Mouse (Mus musculus): Measurements from ENCODE around the gene Med12l. TPM values are rescaled to one million over a fixed set of nuclear protein-coding genes. Genes with fewer than 3 reads are reported as not detected.

The Med12l gene
- polyA plus RNA-seq, 1 experiment from 2014 or later: 5.1 TPM

DNA sequence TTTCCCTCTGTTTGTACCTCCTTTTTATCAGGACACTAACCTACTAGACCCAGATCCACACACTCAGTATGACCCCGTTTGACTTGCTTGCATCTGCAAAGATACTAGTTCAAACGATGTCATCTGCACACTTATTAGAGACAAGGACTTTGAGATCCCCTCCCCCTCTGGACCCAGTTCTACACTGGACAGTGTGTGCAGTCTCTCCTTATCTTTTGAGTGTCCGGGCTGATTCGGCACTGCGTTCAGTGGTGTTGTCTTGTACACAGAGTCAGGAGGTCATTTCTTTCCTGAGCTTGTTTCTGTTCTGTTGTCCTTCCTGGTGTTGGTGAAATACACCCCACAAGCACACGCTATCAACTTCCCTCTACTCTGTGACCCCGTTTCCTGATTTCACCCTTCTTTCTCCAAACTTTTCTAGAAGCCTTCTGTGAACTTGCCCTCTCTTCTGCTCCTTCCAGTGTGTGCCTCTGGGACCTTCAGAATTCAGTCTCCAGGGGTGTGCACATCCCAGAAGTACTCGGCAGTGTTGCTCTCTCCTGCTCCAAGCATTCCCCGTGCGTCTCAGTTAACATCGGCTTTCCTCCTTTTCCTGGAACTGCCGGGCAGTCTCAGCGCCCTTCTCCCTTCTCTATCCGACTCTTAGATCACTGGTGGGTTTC, 19.0 kb downstream of the Med12l start:
- H3K27ac ChIP-seq (ENCODE audit: poor library complexity, severe bottlenecking): 0 out of 2 replicates have a peak overlapping the region, but pooled peaks have one; percentile 15
- H3K27me3 ChIP-seq (replicated peaks): no peaks in the 10 kb centered on the region
- no peaks in the 10 kb centered on the region for H3K9me3 ChIP-seq (replicated peaks)
- H3K4me3 ChIP-seq: no peak overlapping the region
- no peaks in the 10 kb centered on the region for H3K36me3 ChIP-seq
- WGBS: 13% methylated on average over 14 of the region's 14 CpGs
- H3K4me1 ChIP-seq (replicated peaks): peaks cover 54% of the 10 kb centered on the region
- H3K4me2 ChIP-seq: peak overlapping the region; percentile 45
- H3K9ac ChIP-seq: peak overlapping the region; percentile 40; the same call in 1 of the 2 replicates
- ATAC-seq (ENCODE audit: insufficient number of reproducible peaks, low FRiP score): peak; percentile 53; the same call in 1 of the 2 replicates

DNA sequence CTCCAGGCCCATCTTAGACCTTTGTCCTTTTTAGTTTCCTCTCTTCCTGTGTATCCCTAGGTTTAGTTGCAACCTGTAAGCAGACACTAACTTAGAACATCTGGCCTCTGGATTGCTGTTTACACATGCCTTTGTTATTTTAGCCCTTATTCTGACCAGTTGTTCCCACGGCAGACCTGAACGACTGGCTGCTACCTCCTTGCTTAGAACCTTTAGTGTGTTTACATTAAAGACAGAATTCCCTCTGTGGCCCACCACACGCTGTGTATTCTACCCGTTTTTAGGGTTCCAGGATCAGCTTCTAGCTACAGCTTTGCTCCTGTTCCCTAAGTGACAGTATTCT, 19.5 kb downstream of the Med12l start:
- no peak overlapping the region for H3K27ac ChIP-seq (ENCODE audit: poor library complexity, severe bottlenecking)
- ATAC-seq (ENCODE audit: insufficient number of reproducible peaks, low FRiP score): no peak
- H3K9ac ChIP-seq: peak overlapping the region; percentile 40; the same call in 1 of the 2 replicates
- no peaks in the 10 kb centered on the region for H3K27me3 ChIP-seq (replicated peaks)
- no peaks in the 10 kb centered on the region for H3K9me3 ChIP-seq (replicated peaks)
- H3K4me3 ChIP-seq: no peak overlapping the region
- H3K36me3 ChIP-seq: no peaks in the 10 kb centered on the region
- H3K4me2 ChIP-seq: peak overlapping the region; percentile 45
- H3K4me1 ChIP-seq (replicated peaks): peaks cover 52% of the 10 kb centered on the region
- WGBS: 37% methylated on average over 4 of the region's 4 CpGs

DNA sequence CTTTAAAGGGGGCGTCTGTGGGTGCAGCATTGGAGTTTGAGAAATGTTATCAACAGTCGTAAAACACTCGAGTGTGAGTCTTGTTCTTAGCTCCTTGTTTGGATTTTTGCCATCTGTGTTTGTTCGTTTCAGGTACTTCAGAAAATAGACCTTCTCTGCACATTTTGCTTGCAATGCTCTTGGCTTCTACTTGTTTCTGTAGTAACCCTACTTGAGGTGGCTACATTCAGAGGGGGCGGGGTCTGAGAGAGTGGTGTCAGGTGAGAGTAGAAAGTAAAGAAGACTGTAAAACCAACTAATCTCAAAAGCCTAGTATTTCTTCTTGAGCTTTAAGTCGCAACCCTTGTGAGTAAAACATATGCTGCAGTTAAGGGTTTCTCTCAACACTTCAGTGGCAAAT, 23.1 kb downstream of the Med12l start:
- Histone ChIP-seq H3K4me3 (no peak overlapping the region), H3K36me3 (no peaks in the 10 kb centered on the region), H3K9me3 (replicated peaks) (no peaks in the 10 kb centered on the region), H3K27me3 (replicated peaks) (no peaks in the 10 kb centered on the region), H3K27ac (ENCODE audit: poor library complexity, severe bottlenecking) (no peak overlapping the region), H3K4me1 (replicated peaks) (peaks cover 43% of the 10 kb centered on the region), H3K9ac (no peak overlapping the region), H3K4me2 (peak overlapping the region; percentile 33)
- ATAC-seq (ENCODE audit: insufficient number of reproducible peaks, low FRiP score): no peak
- WGBS: 47% methylated on average over 6 of the region's 6 CpGs

DNA sequence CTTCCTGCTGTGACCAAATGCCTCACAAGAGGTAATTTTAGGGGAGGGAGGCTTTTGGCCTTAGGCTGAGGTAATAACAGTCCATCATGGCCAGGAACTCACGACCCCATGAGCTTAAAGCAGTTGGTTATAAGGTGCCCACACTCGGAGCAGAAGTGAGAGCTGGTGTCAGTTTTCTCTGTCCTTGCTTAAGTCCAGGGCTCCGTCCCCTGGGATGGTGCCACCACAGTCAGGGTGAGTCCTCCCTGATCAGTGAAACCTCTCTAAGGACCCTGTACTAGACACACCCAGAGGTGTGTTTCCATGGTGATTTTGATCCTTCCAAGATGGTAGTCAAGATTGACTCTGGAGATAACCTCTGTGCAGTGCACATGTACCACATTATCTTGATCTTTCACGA, 25.4 kb downstream of the Med12l start:
- no peaks in the 10 kb centered on the region for H3K27me3 ChIP-seq (replicated peaks)
- no peak overlapping the region for H3K27ac ChIP-seq (ENCODE audit: poor library complexity, severe bottlenecking)
- no peaks in the 10 kb centered on the region for H3K36me3 ChIP-seq
- 58% methylated on average over 4 of the region's 4 CpGs for WGBS
- no peaks in the 10 kb centered on the region for H3K9me3 ChIP-seq (replicated peaks)
- peaks cover 24% of the 10 kb centered on the region for H3K4me1 ChIP-seq (replicated peaks)
- H3K4me3 ChIP-seq: no peak overlapping the region
- no peak for ATAC-seq (ENCODE audit: insufficient number of reproducible peaks, low FRiP score)
- no peak overlapping the region for H3K9ac ChIP-seq
- H3K4me2 ChIP-seq: no peak overlapping the region

DNA sequence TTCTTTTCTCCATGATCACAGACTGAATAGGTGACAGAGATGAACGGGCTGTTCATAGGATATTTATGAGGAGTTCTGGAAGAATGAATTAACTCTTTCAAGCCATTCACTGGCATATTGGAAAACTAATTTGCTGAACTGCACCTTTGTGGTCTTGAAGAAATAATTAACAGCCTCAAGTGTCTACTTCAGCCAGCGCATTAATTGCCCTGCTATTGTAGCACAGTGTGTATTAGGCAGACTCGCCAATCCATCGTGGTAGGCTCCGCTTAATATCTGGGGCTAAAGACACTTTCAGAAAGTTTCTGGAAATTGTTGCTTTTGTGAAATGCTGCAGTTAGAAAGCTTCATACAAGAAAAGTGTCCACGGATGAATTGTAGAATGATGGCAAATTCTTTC, 35.9 kb downstream of the Med12l start:
- Histone ChIP-seq H3K27me3 (replicated peaks) (no peaks in the 10 kb centered on the region), H3K36me3 (peaks cover 3% of the 10 kb centered on the region; the same call in 1 of the 2 replicates), H3K4me2 (no peak overlapping the region), H3K9ac (no peak overlapping the region), H3K9me3 (replicated peaks) (no peaks in the 10 kb centered on the region), H3K4me1 (replicated peaks) (no peaks in the 10 kb centered on the region), H3K27ac (ENCODE audit: poor library complexity, severe bottlenecking) (no peak overlapping the region), H3K4me3 (no peak overlapping the region)
- no peak for ATAC-seq (ENCODE audit: insufficient number of reproducible peaks, low FRiP score)
- 84% methylated on average over 6 of the region's 6 CpGs for WGBS

DNA sequence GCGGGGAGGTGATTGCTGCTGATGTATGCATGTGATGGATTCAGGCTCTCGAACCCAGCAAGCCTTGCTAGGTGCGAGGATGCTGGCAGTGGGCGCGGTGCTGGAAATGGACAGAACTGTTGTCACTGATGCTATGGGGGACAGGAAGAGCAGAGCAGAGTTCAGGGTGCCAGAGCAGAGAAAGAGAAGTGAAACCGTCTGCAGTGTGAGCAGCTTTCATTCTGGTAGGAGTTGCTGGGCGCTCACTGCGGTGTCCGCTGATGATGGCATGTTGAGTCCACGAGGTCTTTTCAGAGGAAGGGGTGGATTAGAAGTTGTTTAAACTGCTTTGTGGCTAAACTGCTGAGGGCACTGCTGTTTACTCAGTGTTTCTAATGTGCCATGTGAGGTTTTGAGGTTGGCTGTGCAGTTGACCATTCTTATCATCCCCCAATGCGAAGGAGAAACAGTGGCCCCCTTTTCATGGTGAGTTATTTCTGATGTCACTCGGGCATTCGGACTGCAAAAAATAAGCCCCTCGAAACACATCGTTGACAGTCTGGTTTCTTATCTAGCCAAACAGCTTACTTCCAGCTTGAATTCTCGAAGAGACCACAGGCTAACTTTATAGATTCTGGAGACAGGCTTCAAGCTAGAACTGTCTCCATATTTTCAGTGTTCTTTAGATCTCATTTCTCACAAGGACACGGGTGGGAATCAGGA, 49.4 kb downstream of the Med12l start:
- Histone ChIP-seq H3K4me2 (no peak overlapping the region), H3K4me3 (no peak overlapping the region), H3K9me3 (replicated peaks) (no peaks in the 10 kb centered on the region), H3K4me1 (replicated peaks) (peaks cover 21% of the 10 kb centered on the region), H3K27ac (ENCODE audit: poor library complexity, severe bottlenecking) (no peak overlapping the region), H3K9ac (no peak overlapping the region), H3K36me3 (0 out of 2 replicates have a peak, but pooled peaks cover 2% of the 10 kb centered on the region), H3K27me3 (replicated peaks) (no peaks in the 10 kb centered on the region)
- 51% methylated on average over 17 of the region's 17 CpGs for WGBS
- no peak for ATAC-seq (ENCODE audit: insufficient number of reproducible peaks, low FRiP score)

DNA sequence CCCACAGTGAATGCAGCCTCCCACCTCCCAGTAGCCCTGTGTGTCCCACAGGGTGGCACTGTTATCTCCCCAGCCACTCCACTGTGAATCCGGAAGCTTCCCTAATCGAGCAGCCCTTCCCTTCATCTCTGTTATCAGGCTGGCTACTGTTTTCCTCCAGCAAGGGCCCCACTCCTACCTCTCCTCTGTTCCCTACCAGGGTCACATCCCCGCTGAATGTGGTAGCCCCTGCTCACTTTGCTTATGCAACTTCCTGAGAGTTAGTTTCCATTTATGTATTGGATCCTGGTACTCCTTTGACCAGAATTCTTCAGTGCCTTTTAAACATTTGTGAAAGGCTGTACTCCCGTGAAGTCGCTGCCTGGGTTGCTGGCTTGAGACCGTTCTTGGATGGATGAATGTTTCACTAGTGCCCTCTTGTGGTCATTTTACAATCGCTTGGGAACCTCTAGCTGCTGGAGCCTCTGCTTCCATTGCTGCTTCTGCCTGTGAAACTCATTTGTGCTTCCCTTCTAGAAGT, 53.5 kb downstream of the Med12l start:
- WGBS: 1% methylated on average over 7 of the region's 7 CpGs
- peak overlapping the region; percentile 48; the same call in 1 of the 2 replicates for H3K9ac ChIP-seq
- peak overlapping the region; percentile 68 for H3K4me2 ChIP-seq
- ATAC-seq (ENCODE audit: insufficient number of reproducible peaks, low FRiP score): peak; percentile 76; the same call in 1 of the 2 replicates
- H3K36me3 ChIP-seq: 0 out of 2 replicates have a peak, but pooled peaks cover 4% of the 10 kb centered on the region
- H3K9me3 ChIP-seq (replicated peaks): no peaks in the 10 kb centered on the region
- H3K27ac ChIP-seq (ENCODE audit: poor library complexity, severe bottlenecking): peak overlapping the region; percentile 61
- H3K4me3 ChIP-seq: peak overlapping the region; percentile 38
- no peaks in the 10 kb centered on the region for H3K27me3 ChIP-seq (replicated peaks)
- H3K4me1 ChIP-seq (replicated peaks): peaks cover 21% of the 10 kb centered on the region

DNA sequence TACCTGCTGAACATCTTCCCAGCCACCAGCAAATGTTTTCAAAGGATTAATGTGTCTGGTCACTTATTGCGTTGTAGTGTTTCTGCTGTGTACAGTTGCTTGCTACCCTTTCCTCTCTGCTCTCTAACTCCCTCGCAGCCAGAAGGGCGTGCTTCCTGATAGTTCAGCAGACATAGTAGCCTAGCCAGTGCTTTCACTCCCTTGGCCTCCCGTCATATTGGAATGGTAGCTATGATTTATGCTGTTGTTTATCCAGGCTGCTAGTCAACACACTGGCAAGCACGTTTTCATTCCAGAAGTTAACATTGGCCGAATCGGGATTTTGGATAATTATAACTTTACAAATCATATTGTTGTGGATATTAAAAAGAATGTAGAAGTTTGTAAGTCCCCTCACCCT, 54.5 kb downstream of the Med12l start:
- Histone ChIP-seq H3K36me3 (0 out of 2 replicates have a peak, but pooled peaks cover 4% of the 10 kb centered on the region), H3K9me3 (replicated peaks) (no peaks in the 10 kb centered on the region), H3K4me1 (replicated peaks) (peaks cover 15% of the 10 kb centered on the region), H3K4me2 (no peak overlapping the region), H3K9ac (no peak overlapping the region), H3K4me3 (no peak overlapping the region), H3K27ac (ENCODE audit: poor library complexity, severe bottlenecking) (no peak overlapping the region), H3K27me3 (replicated peaks) (no peaks in the 10 kb centered on the region)
- 79% methylated on average over 7 of the region's 7 CpGs for WGBS
- no peak for ATAC-seq (ENCODE audit: insufficient number of reproducible peaks, low FRiP score)

DNA sequence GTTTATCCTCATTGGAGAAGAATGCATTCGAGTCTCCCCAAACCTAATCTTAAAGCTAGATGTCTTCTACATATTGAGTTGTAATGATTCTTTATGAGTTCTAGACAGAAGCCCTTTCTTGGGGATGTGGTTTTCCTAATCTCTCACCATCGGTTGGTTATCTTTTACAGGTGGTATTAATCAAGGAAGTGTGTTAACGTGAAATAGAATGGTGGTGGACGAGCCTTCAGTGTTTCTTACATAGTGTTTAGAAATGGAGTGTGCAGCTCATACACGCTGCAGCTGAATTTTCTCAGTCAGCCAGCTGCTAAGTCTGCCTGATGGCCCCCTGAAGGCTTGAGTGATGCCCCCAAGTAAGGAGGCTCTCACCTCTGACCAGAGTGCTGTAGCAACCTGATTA, 56.5 kb downstream of the Med12l start:
- Histone ChIP-seq H3K36me3 (0 out of 2 replicates have a peak, but pooled peaks cover 4% of the 10 kb centered on the region), H3K27ac (ENCODE audit: poor library complexity, severe bottlenecking) (no peak overlapping the region), H3K4me2 (no peak overlapping the region), H3K9ac (no peak overlapping the region), H3K4me1 (replicated peaks) (peaks cover 24% of the 10 kb centered on the region), H3K27me3 (replicated peaks) (no peaks in the 10 kb centered on the region), H3K9me3 (replicated peaks) (no peaks in the 10 kb centered on the region), H3K4me3 (no peak overlapping the region)
- WGBS: 74% methylated on average over 5 of the region's 5 CpGs
- ATAC-seq (ENCODE audit: insufficient number of reproducible peaks, low FRiP score): no peak

DNA sequence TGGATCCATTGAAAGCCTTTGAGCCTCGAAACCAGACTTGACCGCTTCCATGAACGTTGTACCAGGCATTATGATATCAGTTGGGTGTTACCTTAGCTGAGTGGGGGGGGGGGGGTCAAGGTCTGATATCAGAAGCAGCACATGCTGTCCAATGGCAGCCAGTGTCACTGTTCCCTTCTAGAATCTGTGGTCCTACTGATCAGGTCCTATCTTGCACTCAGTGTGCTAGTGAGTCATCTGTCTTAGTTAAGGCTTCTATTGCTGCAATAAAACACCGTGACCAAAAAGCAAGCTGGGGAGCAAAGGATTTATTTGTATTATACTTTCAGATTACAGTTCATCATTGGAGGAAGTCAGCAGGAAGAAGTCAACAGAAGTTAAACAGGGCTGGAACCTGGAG, 57.8 kb downstream of the Med12l start:
- 0 out of 2 replicates have a peak, but pooled peaks cover 4% of the 10 kb centered on the region for H3K36me3 ChIP-seq
- no peaks in the 10 kb centered on the region for H3K27me3 ChIP-seq (replicated peaks)
- H3K4me2 ChIP-seq: no peak overlapping the region
- no peak for ATAC-seq (ENCODE audit: insufficient number of reproducible peaks, low FRiP score)
- peaks cover 22% of the 10 kb centered on the region for H3K4me1 ChIP-seq (replicated peaks)
- 84% methylated on average over 4 of the region's 4 CpGs for whole genome bisulfite sequencing
- no peaks in the 10 kb centered on the region for H3K9me3 ChIP-seq (replicated peaks)
- no peak overlapping the region for H3K9ac ChIP-seq
- H3K27ac ChIP-seq (ENCODE audit: poor library complexity, severe bottlenecking): no peak overlapping the region
- no peak overlapping the region for H3K4me3 ChIP-seq

DNA sequence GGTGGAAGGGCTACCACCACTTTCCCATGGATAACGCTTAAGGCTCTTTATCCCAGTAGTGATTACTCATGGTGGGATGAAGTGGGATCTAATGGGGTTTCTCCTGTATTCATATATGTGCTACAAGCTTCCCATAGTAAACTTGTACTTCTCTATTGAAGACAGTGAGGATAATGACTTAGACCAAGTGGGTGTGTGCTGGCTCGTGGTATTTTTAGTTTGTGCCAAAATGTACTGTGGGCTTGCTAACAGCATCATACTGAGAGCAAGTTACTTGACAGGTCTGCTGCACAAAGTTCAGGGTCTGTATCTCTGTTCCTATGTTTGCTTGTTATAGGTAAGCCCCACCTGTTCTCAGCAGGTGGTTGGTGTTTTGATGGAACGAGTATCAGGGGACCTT, 60.3 kb downstream of the Med12l start:
- 0 out of 2 replicates have a peak, but pooled peaks cover 12% of the 10 kb centered on the region for H3K4me1 ChIP-seq (replicated peaks)
- H3K27me3 ChIP-seq (replicated peaks): no peaks in the 10 kb centered on the region
- ATAC-seq (ENCODE audit: insufficient number of reproducible peaks, low FRiP score): no peak
- 79% methylated on average over 3 of the region's 3 CpGs for WGBS
- no peak overlapping the region for H3K9ac ChIP-seq
- no peak overlapping the region for H3K27ac ChIP-seq (ENCODE audit: poor library complexity, severe bottlenecking)
- 0 out of 2 replicates have a peak, but pooled peaks cover 2% of the 10 kb centered on the region for H3K36me3 ChIP-seq
- no peak overlapping the region for H3K4me2 ChIP-seq
- H3K9me3 ChIP-seq (replicated peaks): no peaks in the 10 kb centered on the region
- H3K4me3 ChIP-seq: no peak overlapping the region
